Mouse (Mus musculus) heart, adult 18-20 months (tissue): Measurements from ENCODE around the gene Hist1h1b. TPM values are rescaled to one million over a fixed set of nuclear protein-coding genes. Genes with fewer than 3 reads are reported as not detected.

Experiments used
- DNase-seq, 2 experiments: peaks; one replicate each; pipeline ENCODE4 v3.0.0; 2021 to 2022; ENCODE audit warnings: mixed read lengths in 1 of 2
- microRNA-seq, 2 experiments: library from miRNA; unstranded; fragments of <30 nt; microRNA quantifications; one replicate each; pipeline ENCODE4 v1.2.0; 2022
- total RNA-seq, 2 experiments: library from RNA; stranded (reverse); gene quantifications; 2 replicates each; pipeline ENCODE4 v1.2.3; 2021

The Hist1h1b gene
- total RNA-seq, 2 experiments from 2014 or later, result 3.5 to 4.0 TPM

GRCm38 (mm10) chr13:21733466-21733865 lies 47.0 kb downstream of the Hist1h1b start:
- DNase-seq, result no peak

Small RNAs within 50 kb of the gene (microRNA-seq; reads per million reads assigned to microRNA genes)
- gene Gm19658 (0 reads per million in 2 experiments), gene Gm44346 (0 reads per million in 2 experiments), gene Gm44454 (0 reads per million in 2 experiments)

Other genes starting within 250 kb of the Hist1h1b start
- gene Zkscan8, start 249.5 kb downstream of the Hist1h1b start, total RNA-seq, result 10 to 100 TPM in 1 of 2 experiments, 1 to 10 TPM in 1; 9.9 to 10.7 TPM
- gene Olfr1366, start 237.8 kb downstream of the Hist1h1b start, total RNA-seq, result not detected
- not detected for gene Olfr1535, start 220.7 kb downstream of the Hist1h1b start, total RNA-seq
- not detected for gene Olfr1364, start 198.9 kb downstream of the Hist1h1b start, total RNA-seq
- gene Olfr1362, start 166.6 kb downstream of the Hist1h1b start, total RNA-seq, result not detected
- not detected for gene Olfr11, start 138.1 kb downstream of the Hist1h1b start, total RNA-seq
- gene Olfr1361, start 117.2 kb downstream of the Hist1h1b start, total RNA-seq, result not detected
- gene Olfr1360, start 103.2 kb downstream of the Hist1h1b start, total RNA-seq, result not detected
- not detected for gene Olfr1359, start 82.5 kb downstream of the Hist1h1b start, total RNA-seq
- gene Hist1h2bl, start 64.5 kb downstream of the Hist1h1b start, total RNA-seq, result 10 to 100 TPM in 1 of 2 experiments, 1 to 10 TPM in 1; 7.7 to 11.5 TPM
- gene Hist1h2ai, start 64.2 kb downstream of the Hist1h1b start, total RNA-seq, result 10 to 100 TPM in 1 of 2 experiments, 1 to 10 TPM in 1; 4.0 to 15.4 TPM
- 10 to 100 TPM; 11.0 to 14.3 TPM for gene Hist1h3h, start 63.0 kb downstream of the Hist1h1b start, total RNA-seq
- 1 to 10 TPM; 2.0 to 3.6 TPM for gene Hist1h2bm, start 58.6 kb downstream of the Hist1h1b start, total RNA-seq
- gene Hist1h4j, start 45.6 kb downstream of the Hist1h1b start, total RNA-seq, result 1 to 10 TPM; 1.9 to 3.4 TPM
- 10 to 100 TPM; 39.5 to 45.0 TPM for gene Hist1h4k, start 30.1 kb downstream of the Hist1h1b start, total RNA-seq
- 1 to 10 TPM; 2.5 to 4.6 TPM for gene Hist1h2ak, start 26.8 kb downstream of the Hist1h1b start, total RNA-seq
- 1 to 10 TPM; 4.3 to 4.8 TPM for gene Hist1h2bn, start 26.5 kb downstream of the Hist1h1b start, total RNA-seq
- 10 to 100 TPM; 10.2 to 11.2 TPM for gene Hist1h3i, start 2.7 kb upstream of the Hist1h1b start, total RNA-seq
- gene Hist1h2an, start 6.6 kb upstream of the Hist1h1b start, total RNA-seq, result 1 to 10 TPM; 1.0 to 5.3 TPM
- 1 to 10 TPM; 3.3 to 4.2 TPM for gene Hist1h2bp, start 6.8 kb upstream of the Hist1h1b start, total RNA-seq
- 10 to 100 TPM; 27.9 to 31.1 TPM for gene Hist1h2bq, start 29.6 kb upstream of the Hist1h1b start, total RNA-seq
- 1 to 10 TPM in 1 of 2 experiments, not detected in 1; 1.4 TPM for gene Hist1h2ao, start 29.8 kb upstream of the Hist1h1b start, total RNA-seq
- gene Hist1h4m, start 31.1 kb upstream of the Hist1h1b start, total RNA-seq, result 10 to 100 TPM; 41.7 to 58.7 TPM
- 1 to 10 TPM; 4.7 to 9.4 TPM for gene Hist1h4n, start 51.6 kb upstream of the Hist1h1b start, total RNA-seq
- gene Hist1h2ap, start 52.9 kb upstream of the Hist1h1b start, total RNA-seq, result 10 to 100 TPM; 11.6 to 12.2 TPM
- gene Hist1h2br, start 53.1 kb upstream of the Hist1h1b start, total RNA-seq, result 10 to 100 TPM; 28.3 to 30.7 TPM
- gene Zfp184, start 164.5 kb upstream of the Hist1h1b start, total RNA-seq, result 1 to 10 TPM in 1 of 2 experiments, under 1 TPM in 1; 0.67 to 1.3 TPM
- gene Pom121l2, start 200.6 kb upstream of the Hist1h1b start, total RNA-seq, result not detected
- gene Prss16, start 229.1 kb upstream of the Hist1h1b start, total RNA-seq, result not detected